Mouse (Mus musculus): Measurements from ENCODE around the gene Srbd1. TPM values are rescaled to one million over a fixed set of nuclear protein-coding genes. Genes with fewer than 3 reads are reported as not detected.

The Srbd1 gene
- polyA plus RNA-seq, 1 experiment from 2014 or later: 24.2 TPM

- H3K4me3 ChIP-seq: no peak overlapping the region
- 93% methylated on average over 1 of the region's 1 CpGs for WGBS
- peaks cover 31% of the 10 kb centered on the region for H3K4me1 ChIP-seq
These were observed 115.8 kb downstream of the Srbd1 start for GRCm38 (mm10) chr17:86029175-86029574.

DNA sequence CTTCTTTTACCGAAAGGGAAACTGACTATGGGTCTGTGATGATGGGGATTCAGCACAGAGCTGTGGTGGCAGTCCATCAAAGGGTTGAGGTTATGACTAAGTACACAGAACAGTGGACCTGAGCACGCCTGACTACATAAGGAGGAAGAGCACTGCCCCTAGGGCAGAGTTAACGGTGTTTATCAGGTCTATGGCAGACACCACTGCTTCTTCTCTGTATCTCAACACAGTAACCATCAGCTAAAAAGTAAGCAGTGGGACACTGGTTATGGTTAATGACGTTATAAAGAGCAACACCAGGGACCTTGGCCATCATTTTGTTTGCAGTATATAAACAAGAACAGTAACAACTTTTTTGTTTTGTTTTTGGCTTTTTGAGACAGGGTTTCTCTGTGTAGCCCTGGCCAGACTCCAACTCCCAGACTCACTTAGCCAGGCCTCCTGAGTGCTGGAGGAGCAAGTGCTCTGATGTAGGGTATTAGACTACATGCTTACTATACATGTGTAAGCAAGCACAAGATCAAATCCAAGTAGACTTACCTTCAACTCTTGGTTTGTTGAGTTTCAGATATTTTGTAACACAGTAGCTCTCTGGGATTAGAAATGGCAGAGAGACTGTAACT is 117.3 kb downstream of the Srbd1 start:
- Histone ChIP-seq H3K4me2 (replicated peaks) (no peak overlapping the region), H3K9me3 (no peaks in the 10 kb centered on the region), H3K4me1 (peaks cover 25% of the 10 kb centered on the region), H3K36me3 (no peaks in the 10 kb centered on the region), H3K27me3 (no peaks in the 10 kb centered on the region), H3K4me3 (no peak overlapping the region), H3K27ac (no peak overlapping the region), H3K9ac (no peak overlapping the region)
- WGBS: 84% methylated on average over 4 of the region's 4 CpGs
- ATAC-seq (ENCODE audit: insufficient number of reproducible peaks, insufficient read depth, low FRiP score, low TSS enrichment): no peak

More at GRCm38 (mm10) chr17:86029175-86029574, 115.8 kb downstream of the Srbd1 start:
- ATAC-seq (ENCODE audit: insufficient number of reproducible peaks, insufficient read depth, low FRiP score, low TSS enrichment): no peak
- Histone ChIP-seq H3K27me3 (no peaks in the 10 kb centered on the region), H3K4me2 (replicated peaks) (no peak overlapping the region), H3K27ac (no peak overlapping the region), H3K36me3 (no peaks in the 10 kb centered on the region), H3K9me3 (no peaks in the 10 kb centered on the region), H3K9ac (no peak overlapping the region)

DNA sequence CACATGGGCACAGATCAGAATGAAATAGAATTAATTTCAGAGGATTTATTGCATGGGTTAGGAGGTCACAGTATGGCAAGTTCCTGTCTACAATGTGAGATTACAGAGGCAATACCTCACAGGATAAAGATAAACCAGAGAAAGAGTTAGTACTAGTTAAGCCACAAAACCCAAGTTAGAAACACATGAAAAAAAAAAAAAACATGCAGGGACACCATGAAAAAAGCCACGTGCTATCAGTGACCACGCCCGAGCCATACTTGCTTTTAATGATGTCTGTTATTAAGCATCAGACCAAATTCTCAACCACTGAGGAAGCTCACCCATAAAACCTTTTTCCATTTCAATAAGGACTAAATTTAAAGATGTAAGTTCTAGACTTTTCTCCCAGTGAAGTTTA is 120.4 kb downstream of the Srbd1 start:
- WGBS: 89% methylated on average over 3 of the region's 3 CpGs
- no peak for ATAC-seq (ENCODE audit: insufficient number of reproducible peaks, insufficient read depth, low FRiP score, low TSS enrichment)
- no peak overlapping the region for H3K27ac ChIP-seq
- H3K4me1 ChIP-seq: peaks cover 2% of the 10 kb centered on the region; the same call in 1 of the 2 replicates
- H3K27me3 ChIP-seq: no peaks in the 10 kb centered on the region
- no peak overlapping the region for H3K4me3 ChIP-seq
- H3K9ac ChIP-seq: no peak overlapping the region
- no peak overlapping the region for H3K4me2 ChIP-seq (replicated peaks)
- no peaks in the 10 kb centered on the region; the same call in 1 of the 2 replicates for H3K36me3 ChIP-seq
- no peaks in the 10 kb centered on the region for H3K9me3 ChIP-seq

DNA sequence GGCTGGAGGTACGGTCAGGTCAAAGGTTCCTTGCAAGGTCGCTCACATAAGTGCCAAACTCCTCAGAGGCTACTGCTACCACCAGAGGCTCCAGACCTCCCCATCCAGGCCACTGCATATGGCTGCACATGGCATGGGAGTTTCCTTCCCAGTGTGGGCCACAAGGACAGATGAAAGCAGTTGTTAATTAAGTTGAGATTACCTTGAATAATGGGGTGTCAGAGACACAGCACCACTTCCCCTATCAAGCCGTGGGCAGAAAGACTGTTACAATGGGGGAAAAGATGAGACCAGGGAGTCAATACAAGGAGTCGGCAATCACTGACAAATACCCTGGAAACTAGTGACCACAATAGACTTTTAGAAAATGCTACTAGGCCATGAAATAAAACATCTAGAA is 122.6 kb downstream of the Srbd1 start:
- ATAC-seq (ENCODE audit: insufficient number of reproducible peaks, insufficient read depth, low FRiP score, low TSS enrichment): no peak
- Histone ChIP-seq H3K4me1 (no peaks in the 10 kb centered on the region), H3K36me3 (no peaks in the 10 kb centered on the region; the same call in 1 of the 2 replicates), H3K4me3 (no peak overlapping the region), H3K9me3 (0 out of 2 replicates have a peak, but pooled peaks cover 3% of the 10 kb centered on the region), H3K4me2 (replicated peaks) (no peak overlapping the region), H3K27ac (no peak overlapping the region), H3K27me3 (no peaks in the 10 kb centered on the region), H3K9ac (no peak overlapping the region)
- WGBS: 74% methylated on average over 4 of the region's 4 CpGs

GRCm38 (mm10) chr17:86021815-86022214 is 123.2 kb downstream of the Srbd1 start:
- Histone ChIP-seq H3K4me3 (no peak overlapping the region), H3K4me1 (no peaks in the 10 kb centered on the region), H3K27me3 (no peaks in the 10 kb centered on the region), H3K4me2 (replicated peaks) (no peak overlapping the region), H3K9ac (no peak overlapping the region), H3K9me3 (0 out of 2 replicates have a peak, but pooled peaks cover 3% of the 10 kb centered on the region), H3K27ac (no peak overlapping the region), H3K36me3 (no peaks in the 10 kb centered on the region; the same call in 1 of the 2 replicates)
- 90% methylated on average over 1 of the region's 1 CpGs for WGBS
- no peak for ATAC-seq (ENCODE audit: insufficient number of reproducible peaks, insufficient read depth, low FRiP score, low TSS enrichment)

DNA sequence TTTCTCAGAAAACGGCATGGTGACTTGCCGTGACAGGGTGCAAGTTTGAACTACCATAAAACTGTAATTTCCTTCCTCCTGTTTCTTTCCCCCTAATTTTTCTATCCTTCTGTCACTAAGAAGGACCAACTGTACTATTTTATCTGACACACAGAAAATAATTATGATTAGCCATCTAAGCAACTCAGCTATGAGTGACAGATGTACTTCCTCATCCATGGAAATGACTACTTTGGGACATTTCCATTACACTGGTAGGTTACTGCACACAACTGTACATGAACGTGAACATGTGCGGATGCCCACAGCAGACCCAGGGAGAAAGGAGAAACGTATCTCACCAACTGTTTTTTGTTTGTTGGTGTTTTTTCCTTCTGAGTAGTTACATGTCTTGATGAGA is 123.7 kb downstream of the Srbd1 start:
- no peak overlapping the region for H3K4me2 ChIP-seq (replicated peaks)
- no peak overlapping the region for H3K27ac ChIP-seq
- H3K27me3 ChIP-seq: no peaks in the 10 kb centered on the region
- ATAC-seq (ENCODE audit: insufficient number of reproducible peaks, insufficient read depth, low FRiP score, low TSS enrichment): no peak
- H3K36me3 ChIP-seq: no peaks in the 10 kb centered on the region; the same call in 1 of the 2 replicates
- H3K9me3 ChIP-seq: 0 out of 2 replicates have a peak, but pooled peaks cover 3% of the 10 kb centered on the region
- H3K4me3 ChIP-seq: no peak overlapping the region
- no peak overlapping the region for H3K9ac ChIP-seq
- H3K4me1 ChIP-seq: no peaks in the 10 kb centered on the region
- 87% methylated on average over 5 of the region's 5 CpGs for WGBS

- Histone ChIP-seq H3K9ac (no peak overlapping the region), H3K4me3 (no peak overlapping the region), H3K9me3 (0 out of 2 replicates have a peak, but pooled peaks cover 3% of the 10 kb centered on the region), H3K27ac (no peak overlapping the region), H3K4me2 (replicated peaks) (no peak overlapping the region), H3K4me1 (no peaks in the 10 kb centered on the region), H3K27me3 (no peaks in the 10 kb centered on the region), H3K36me3 (no peaks in the 10 kb centered on the region; the same call in 1 of the 2 replicates)
- no peak for ATAC-seq (ENCODE audit: insufficient number of reproducible peaks, insufficient read depth, low FRiP score, low TSS enrichment)
- WGBS: 81% methylated on average over 1 of the region's 1 CpGs
These were observed 125.2 kb downstream of the Srbd1 start for GRCm38 (mm10) chr17:86019793-86020192.

DNA sequence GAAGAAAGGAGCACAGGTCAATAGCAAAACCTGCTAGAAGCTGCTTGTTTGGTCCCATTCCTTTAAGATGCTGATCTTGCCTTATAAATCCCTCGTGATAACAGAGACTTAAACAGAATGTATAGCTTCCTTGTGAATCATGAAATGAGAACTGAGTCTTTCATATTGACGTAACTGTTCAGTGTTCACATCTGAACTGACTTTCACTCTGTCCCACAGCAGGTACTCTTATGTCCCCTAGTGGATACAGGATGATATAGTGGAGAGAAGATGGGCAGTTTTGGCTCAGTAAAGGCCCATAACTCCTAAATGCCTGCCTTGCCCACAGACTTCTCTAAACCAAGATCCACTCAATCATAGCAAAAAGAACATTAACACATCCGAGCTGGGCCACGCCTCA is 130.7 kb downstream of the Srbd1 start:
- no peak for ATAC-seq (ENCODE audit: insufficient number of reproducible peaks, insufficient read depth, low FRiP score, low TSS enrichment)
- Histone ChIP-seq H3K27me3 (no peaks in the 10 kb centered on the region), H3K27ac (no peak overlapping the region), H3K4me1 (no peaks in the 10 kb centered on the region), H3K4me2 (replicated peaks) (no peak overlapping the region), H3K9me3 (0 out of 2 replicates have a peak, but pooled peaks cover 3% of the 10 kb centered on the region), H3K36me3 (no peaks in the 10 kb centered on the region), H3K9ac (no peak overlapping the region), H3K4me3 (no peak overlapping the region)
- WGBS: 72% methylated on average over 4 of the region's 4 CpGs

- Histone ChIP-seq H3K36me3 (no peaks in the 10 kb centered on the region), H3K27me3 (no peaks in the 10 kb centered on the region), H3K27ac (no peak overlapping the region), H3K9ac (no peak overlapping the region), H3K4me2 (replicated peaks) (no peak overlapping the region), H3K9me3 (no peaks in the 10 kb centered on the region), H3K4me3 (no peak overlapping the region), H3K4me1 (peaks cover 6% of the 10 kb centered on the region)
- no peak for ATAC-seq (ENCODE audit: insufficient number of reproducible peaks, insufficient read depth, low FRiP score, low TSS enrichment)
- WGBS: 74% methylated on average over 1 of the region's 1 CpGs
These were observed 132.4 kb downstream of the Srbd1 start for GRCm38 (mm10) chr17:86012576-86012975.

- Histone ChIP-seq H3K27ac (no peak overlapping the region), H3K4me1 (peaks cover 6% of the 10 kb centered on the region), H3K4me2 (replicated peaks) (no peak overlapping the region), H3K36me3 (no peaks in the 10 kb centered on the region), H3K4me3 (no peak overlapping the region), H3K9ac (no peak overlapping the region), H3K9me3 (no peaks in the 10 kb centered on the region), H3K27me3 (no peaks in the 10 kb centered on the region)
- WGBS: 95% methylated on average over 3 of the region's 3 CpGs
- ATAC-seq (ENCODE audit: insufficient number of reproducible peaks, insufficient read depth, low FRiP score, low TSS enrichment): no peak
These were observed 133.1 kb downstream of the Srbd1 start for GRCm38 (mm10) chr17:86011849-86012248.

GRCm38 (mm10) chr17:86008401-86008800 is 136.6 kb downstream of the Srbd1 start:
- Histone ChIP-seq H3K9me3 (no peaks in the 10 kb centered on the region), H3K27me3 (no peaks in the 10 kb centered on the region), H3K27ac (0 out of 2 replicates have a peak overlapping the region, but pooled peaks have one; percentile 11), H3K36me3 (no peaks in the 10 kb centered on the region), H3K4me3 (no peak overlapping the region), H3K9ac (no peak overlapping the region), H3K4me2 (replicated peaks) (no peak overlapping the region), H3K4me1 (peaks cover 6% of the 10 kb centered on the region)
- no peak for ATAC-seq (ENCODE audit: insufficient number of reproducible peaks, insufficient read depth, low FRiP score, low TSS enrichment)
- 50% methylated on average over 10 of the region's 10 CpGs for WGBS

GRCm38 (mm10) chr17:86002113-86002512 is 142.9 kb downstream of the Srbd1 start:
- no peak overlapping the region for H3K9ac ChIP-seq
- H3K27ac ChIP-seq: no peak overlapping the region
- no peak overlapping the region for H3K4me2 ChIP-seq (replicated peaks)
- WGBS: 97% methylated on average over 6 of the region's 6 CpGs
- no peaks in the 10 kb centered on the region for H3K4me1 ChIP-seq
- H3K27me3 ChIP-seq: no peaks in the 10 kb centered on the region
- H3K36me3 ChIP-seq: 0 out of 2 replicates have a peak, but pooled peaks cover 4% of the 10 kb centered on the region
- no peak overlapping the region for H3K4me3 ChIP-seq
- no peak for ATAC-seq (ENCODE audit: insufficient number of reproducible peaks, insufficient read depth, low FRiP score, low TSS enrichment)
- H3K9me3 ChIP-seq: peaks cover 3% of the 10 kb centered on the region; the same call in 1 of the 2 replicates

Data from embryonic facial prominence, embryonic 12.5 days (tissue).